Mouse (Mus musculus) neutrophil, adult 5-6 weeks (primary cell): ENCODE measurements around the gene Rab15. TPM values are rescaled to one million over a fixed set of nuclear protein-coding genes. Genes with fewer than 3 reads are reported as not detected.

Experiments
- ATAC-seq: fragments of 151-379, 151-347 bp; 2 replicates; pipeline ENCODE4 v1.8.0; 2017; ENCODE audit warnings: mild to moderate bottlenecking, moderate TSS enrichment; ENCODE audit not compliant: insufficient number of reproducible peaks, poor library complexity, low FRiP score, severe bottlenecking; ENCODE audit errors: extremely low read depth
- total RNA-seq: library from RNA; stranded (forward); fragments of 200-1000 nt; gene quantifications from 2 replicates; pipeline ENCODE4 v1.2.3, GENCODE M21; 2017

The Rab15 gene
- total RNA-seq, 1 experiment from 2014 or later: not detected

DNA sequence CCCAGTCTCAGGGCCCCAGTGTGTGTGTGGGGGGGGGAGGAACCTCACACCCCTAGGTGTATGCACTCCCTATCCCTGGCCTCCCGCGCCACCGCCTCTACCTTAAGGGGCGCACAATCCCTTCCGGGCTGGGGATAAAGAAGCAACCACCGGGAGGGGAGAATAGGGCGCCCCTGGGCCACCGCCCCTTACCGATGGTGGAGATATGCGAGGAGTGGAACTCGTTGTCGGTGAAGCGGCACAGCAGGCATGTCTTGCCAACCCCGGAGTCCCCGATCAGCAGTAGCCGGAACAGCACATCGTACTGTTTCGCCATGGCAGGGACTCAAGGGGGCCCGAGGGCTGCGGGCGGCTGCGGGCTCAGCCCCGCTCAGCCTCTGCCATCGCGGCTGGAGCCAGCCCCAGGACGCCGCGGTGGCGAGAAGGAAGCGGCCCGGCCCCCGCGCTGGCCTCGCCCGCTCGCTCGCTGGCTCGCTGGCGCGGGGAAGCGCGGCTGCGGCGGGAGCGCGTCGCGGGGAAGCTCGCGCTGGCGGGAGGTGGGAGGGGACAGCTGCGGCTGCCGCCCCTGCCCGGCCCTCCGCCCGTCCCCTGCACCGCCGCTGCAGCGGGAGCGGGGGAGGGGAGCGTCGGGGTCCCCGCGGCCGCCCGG is 582 bp downstream of the Rab15 start:
- ATAC-seq: no peak

DNA sequence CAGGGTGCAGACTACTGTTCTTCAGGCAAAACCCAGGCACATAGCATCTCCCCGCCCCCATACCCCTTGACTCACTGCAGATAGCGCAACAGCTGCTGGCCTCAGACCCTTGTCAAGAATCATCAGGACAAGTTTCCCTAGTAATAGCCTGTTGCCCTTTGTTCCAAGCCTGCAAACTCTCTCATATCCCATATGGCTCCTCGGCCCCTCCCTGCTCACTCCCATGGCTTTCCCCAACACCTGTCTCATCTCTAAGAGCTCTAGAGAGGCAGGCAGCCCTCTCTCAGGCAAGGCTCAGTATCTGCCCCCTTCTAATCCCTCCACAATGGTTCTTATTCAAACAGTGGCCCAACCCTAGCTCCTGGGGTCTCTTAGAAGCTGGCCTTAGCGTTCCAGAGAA is 2.1 kb downstream of the Rab15 start:
- no peak for ATAC-seq

DNA sequence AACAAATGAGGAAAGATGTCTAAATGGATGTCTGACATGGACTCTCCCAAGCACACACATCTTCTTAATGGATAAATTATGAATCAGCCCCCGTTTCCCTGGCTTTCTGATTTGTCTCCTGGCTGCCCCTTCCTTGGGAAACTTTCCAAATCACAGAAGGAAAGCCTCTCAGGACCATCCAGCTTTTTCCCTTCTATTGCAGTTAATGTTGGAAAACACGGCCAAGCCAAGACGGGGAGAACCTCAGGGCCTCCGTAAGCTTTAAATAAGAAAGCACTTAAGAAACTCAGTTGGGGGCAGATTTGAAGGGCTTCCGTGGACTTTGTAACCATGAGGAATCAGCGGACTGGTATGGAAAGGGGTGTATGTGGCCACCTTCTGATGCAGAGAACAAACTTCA is 2.9 kb downstream of the Rab15 start:
- no peak for ATAC-seq

DNA sequence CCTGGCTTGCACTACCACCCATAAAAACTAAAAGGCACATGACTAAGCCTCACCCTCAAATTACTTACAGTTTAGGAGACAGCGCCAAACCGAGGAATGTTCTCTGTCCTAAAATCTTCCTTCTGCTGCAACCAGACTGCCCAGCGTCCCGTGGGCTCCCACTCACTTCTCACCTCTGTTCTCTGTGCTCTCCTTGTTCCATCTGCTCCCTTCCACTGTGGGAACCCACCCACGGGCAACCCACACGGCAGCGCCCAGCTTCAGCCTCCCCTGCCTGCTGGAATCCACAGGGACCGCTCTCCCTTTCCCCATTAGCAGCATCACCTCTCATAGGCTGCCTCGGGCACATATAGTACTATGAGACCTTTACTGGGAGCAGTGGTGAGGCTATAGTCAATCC is 3.8 kb downstream of the Rab15 start:
- no peak for ATAC-seq

DNA sequence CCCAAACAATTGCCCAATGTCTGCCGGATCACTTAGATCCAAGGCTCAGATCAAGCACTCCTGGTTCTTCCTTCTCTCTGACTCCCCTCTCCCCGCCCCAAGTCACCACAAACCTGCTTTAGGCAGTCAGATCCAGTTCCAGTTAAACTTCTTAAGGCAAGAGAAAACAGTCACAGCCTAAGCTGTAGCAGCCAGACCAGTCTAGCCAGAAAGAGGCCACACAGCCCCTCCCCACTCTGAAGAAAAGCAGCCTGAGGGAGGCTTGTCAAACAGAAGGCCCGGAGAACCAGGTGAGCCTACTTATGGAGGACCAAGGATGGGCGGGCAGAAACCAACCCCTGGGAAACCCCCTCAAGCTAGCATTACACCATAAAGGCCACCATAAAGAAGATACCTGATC is 4.6 kb downstream of the Rab15 start:
- no peak for ATAC-seq

DNA sequence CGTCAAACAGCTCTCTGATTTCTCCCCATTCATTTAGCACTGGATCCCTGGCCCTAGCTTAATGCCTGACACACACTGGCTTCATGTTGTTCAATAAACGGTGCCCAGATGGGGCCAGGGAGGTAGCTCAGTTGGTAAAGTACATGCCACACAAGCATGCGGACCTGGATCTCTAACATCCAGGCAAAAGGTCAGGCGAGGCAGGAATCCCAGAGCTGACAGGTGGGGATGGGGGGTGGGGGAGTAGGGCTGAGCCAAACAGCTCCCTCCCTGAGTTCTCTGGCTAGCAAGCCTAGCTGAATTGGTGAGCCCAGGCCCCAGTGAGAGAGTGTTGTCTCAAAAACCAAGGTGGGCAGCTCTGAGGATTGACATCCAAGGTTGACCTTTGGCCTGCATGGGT is 5.5 kb downstream of the Rab15 start:
- no peak for ATAC-seq

DNA sequence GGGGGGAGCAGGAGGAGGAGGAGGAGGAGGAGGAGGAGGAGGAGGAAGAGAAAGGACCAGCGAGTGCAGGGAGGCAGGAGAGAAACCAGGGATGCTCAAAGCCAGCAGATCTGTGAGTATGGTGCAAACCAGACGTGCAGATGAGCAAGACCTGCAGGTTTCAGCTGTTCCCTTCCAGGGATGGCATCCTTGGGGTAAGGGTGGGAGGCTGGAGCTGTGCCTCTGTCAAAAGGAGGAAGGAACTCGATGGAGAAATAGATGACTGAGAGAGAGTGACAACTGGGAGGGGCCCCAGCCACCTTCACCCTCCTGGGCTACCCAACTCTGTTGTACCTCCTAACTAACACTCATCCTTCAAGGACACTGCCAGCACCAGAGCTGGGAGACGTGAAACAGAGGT is 6.0 kb downstream of the Rab15 start:
- ATAC-seq: no peak

DNA sequence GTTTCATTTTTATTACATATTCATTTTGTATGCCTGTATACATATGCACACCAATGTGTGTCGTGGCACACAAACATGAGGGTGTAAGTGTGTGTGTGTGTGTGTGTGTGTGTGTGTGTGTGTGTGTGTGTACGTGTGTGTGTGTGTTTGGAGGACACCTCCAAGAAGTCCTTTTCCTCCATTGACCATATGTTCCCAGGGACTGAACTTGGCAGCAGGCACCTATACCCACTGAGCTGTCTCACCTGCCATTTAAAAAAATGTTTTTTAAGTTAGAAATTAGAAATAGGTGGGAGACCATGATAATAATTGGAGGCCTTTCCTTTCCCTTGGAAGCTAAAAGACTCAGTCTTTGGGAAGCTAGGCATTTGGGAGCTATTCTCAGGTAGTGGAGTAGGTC is 8.6 kb downstream of the Rab15 start:
- ATAC-seq: no peak

DNA sequence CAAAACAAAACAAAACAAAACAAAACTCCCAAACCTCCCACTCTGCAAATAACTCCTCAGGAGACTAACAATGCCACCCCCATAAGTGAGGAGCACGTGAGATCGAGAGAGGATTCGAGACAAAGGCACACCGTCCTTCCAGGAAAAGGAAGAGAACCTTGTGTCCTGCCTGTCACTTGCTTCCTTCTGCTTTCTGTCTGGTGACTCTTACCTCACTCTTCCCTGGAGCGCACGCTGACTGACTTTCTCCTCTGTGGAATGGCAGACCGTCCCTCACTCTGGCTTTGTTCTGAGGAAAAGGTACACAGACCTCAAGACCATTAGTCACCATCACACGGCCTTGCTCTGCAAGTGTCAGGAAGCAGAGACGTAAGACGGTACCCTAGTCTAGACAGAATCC is 9.2 kb downstream of the Rab15 start:
- no peak for ATAC-seq

DNA sequence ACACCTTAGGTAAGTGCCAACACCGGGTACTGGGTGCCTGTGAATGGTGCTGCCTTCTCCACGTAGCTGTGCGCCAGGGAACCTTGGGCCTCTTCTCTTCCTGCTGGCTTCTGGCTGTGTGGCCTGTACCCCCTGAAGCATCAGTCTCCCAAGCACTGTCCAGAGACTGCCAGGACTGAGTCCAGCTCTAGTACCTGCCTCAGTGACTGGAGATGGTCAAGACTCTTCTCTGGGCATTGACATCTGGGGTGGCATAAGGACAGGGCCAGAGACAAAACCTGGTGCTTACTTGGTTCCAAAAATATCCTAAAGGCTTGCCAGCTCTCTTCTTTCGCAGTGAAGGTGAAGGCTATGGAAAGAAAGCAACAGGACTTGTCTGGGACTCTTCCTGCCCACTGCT is 11.7 kb downstream of the Rab15 start:
- ATAC-seq: no peak

DNA sequence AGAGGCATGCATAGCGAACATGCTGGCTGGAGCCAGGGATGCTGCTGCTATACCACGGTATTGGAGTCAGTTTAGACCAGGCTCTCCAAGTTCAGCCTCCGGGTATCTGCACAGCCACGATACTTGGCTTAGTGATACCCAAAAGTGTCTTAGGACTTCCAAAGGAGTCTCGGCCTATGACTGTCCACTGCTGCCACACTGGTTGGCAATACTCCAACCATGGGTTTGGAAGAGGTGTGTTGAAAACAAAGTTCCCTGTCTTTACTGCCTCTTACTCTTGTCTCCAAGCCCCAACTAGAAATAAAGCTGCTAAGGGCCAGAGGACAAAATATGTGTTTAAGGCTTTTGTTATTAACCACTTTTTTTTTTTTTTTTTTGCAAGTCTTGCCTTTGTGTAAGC is 12.2 kb downstream of the Rab15 start:
- no peak for ATAC-seq

DNA sequence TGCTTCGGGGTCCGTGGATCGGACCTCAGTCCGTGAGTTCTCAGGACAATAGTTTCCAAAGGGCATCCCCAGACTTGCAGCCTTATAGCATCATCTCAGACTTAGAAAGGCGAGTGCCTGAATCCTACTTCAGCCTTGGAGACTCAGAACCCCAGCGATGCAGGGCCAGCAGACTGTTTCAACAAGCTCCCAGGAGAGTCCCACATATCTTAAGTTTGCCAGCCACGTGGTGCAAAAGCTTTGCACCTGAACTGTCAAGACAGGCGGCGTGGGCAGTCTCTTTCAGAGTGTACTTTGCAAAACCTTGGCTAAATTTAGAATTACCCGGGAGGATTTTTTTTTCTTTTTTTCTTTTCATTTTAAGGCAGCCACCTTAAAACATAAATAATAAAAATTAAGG is 14.9 kb downstream of the Rab15 start:
- ATAC-seq: no peak

DNA sequence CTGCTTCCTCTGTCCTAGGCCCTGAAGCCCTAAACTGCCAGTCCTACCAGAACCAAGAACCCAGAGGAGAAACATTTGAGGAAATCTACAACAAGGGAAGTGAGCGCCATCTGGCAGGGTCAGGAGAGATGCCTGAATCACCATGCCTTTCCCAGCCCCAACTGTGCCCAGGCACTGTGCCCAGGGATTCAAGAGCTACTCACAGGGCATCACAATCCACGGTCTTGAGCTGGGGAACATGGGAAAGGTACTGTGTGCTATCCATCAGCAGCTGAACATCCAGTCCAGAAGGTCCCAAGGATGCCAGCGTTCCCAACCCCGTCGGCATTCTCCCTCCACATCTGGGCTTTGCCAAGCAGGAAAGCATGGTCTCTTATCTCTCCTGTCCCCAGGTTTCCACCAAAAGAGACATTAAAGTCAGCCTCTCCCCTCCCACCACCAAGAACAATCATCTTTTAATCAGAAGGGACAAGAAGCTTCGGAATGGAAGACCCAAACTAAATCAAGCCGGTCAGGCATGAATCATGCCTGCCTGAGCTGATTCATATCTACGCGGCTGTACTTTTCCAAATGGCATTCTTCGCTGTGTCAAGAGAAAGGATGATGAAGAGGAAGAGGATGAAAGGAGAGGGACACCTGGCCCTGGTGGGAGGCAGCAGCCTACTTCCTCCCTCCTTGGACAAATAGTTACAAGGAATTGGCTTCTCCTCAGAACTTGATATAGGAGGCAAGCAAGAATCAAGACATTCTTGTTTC is 17.5 kb downstream of the Rab15 start:
- no peak for ATAC-seq

DNA sequence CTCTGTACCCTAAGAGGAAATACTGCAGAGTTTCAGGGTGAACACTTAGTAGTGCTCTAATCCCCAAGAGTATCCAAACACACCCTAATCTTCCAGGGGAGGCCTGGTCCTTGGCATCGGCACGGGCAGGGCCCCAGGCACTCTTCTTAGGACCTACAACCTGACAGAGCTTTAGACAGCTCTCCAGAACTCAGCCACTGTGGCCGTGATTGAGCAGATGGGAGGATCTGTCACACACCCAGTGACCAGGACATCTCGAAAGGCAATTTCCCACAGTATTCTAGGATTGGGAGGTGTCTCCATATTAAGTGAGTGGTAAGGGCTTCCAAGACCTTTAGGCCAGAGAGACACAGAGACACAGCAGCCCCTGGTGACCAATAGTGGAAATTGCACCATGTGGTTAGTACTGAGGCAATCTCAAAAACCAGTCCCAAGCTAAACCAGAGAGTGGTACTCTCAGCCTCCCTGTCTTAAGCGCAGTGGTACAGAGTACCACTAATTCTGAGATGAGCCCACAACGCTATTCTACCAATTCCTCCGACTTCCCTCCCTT is 18.9 kb downstream of the Rab15 start:
- peak; percentile 30; the same call in 1 of the 2 replicates for ATAC-seq

DNA sequence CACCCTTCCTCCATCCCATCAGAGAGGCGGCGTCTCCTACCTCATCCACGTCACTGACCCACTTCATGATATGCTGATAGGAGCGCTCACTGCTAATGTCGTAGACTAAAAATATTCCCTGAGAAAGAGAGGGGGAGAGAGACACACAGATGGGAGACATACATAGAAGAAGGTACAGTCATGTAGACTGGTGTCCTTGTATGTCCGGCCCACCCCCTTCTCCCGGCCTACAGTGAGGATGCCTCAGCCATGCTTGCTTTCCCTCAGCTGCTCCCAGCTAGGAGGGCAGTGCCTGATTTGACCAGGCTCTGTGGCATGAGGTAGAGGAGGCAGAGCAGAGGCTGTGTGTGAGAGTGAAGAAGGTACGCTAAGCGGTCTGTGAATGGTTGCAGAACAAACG is 19.7 kb downstream of the Rab15 start:
- no peak for ATAC-seq

DNA sequence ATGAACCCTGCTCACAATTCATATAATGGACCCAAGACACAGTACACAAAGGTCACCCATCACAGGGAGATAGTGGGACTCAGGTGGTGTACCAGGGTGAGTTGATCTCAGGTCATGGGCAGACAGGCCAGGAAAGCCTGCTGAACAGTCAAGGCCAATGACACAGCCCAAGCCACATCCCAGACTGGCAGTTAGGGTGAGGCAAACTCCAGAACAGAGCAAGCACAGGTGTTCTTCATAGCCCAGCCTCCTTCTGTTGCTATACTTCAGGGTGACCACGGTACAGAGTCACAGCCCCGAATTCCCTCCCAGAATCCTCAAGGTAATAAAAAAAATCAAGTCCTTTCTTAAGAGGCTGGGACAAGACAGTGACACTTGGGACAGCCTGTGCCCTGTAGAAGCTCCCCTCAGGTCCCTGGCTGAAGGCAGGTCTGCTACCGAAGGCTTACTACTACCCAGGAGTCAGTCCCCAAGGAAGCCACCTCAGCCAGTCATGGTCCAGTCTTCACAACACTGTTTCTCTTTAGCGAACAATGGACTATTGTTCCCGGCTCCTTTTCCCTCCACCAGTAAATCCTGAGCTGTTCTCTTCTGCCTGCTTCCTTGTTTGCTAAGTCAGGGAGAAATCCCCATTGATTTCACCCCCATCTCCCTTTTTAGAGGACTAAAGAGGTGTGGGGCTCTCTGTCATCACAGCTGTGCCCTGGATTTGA is 24.5 kb downstream of the Rab15 start:
- ATAC-seq: no peak

DNA sequence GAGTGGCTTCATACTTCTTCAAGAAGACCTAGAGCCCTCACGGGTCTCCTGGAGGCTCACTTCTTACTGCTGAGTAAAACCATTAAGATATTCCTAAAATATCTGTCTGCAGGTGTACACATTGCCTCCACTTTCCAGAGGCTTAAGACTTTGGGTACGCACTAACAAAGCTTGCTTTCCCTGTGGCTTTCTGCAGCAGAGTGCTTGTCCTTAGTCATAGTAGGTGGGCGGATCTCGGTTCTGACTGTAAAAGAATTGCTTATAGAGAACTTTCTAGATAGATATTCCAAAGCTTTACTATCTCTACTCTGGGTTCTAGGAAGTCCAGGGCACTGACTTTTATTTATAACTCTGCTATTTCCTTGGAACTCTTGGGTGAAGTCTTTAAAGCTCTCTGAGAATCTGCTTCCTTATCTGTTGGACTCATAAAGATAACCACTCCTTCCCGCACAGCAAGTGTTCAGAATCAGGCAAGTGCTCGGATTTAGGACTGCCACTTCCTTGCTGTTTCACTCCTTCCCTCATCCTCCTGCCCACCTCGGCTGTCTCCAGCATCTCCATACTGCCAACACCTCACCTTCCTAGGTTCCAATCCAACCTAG is 25.7 kb downstream of the Rab15 start:
- no peak for ATAC-seq

DNA sequence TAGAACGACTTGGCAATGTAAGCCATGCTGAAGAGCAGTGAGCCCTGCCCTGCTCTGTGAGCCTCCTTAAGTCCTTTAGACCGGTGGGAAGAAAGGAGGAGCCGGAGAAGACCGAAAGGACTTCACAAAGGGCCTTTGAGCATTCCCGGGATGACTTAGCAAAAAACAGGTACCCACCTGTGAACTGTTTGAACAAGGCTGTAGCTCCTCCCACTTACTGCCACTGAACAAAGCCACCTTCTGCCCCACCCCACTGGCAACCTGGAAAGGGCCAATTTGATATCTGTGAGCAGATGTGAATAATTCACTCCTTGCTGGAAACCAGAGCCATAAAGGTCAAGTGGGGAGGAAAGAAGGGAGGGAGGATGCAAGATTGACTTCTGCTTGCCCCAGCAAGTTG is 27.4 kb downstream of the Rab15 start, which contains the start of gene Gpx2:
Gene Gpx2, minus strand, starts transcription at position 205 of the 400 bp plus-strand sequence.
- no peak for ATAC-seq

DNA sequence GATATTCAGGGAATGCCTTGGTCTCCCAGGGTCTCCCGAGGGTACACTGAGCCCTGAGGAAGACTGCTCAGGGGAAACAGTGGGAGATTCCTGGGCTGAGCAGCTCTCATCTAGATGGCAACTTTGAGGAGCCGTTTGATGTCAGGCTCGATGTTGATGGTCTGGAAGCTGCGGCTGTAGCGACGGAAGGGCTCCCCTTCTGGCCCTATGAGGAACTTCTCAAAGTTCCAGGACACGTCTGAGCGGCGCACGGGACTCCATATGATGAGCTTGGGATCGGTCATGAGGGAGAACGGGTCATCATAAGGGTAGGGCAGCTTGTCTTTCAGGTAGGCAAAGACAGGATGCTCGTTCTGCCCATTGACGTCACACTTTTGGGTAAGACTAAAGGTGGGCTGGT is 30.2 kb downstream of the Rab15 start:
- ATAC-seq: 0 out of 2 replicates have a peak, but pooled peaks have one; percentile 2
